Mouse (Mus musculus) hindbrain, embryonic 14.5 days (tissue): ENCODE measurements at regions not wholly inside any gene's neighbourhood (a gene's known extent, or its start where the extent isn't known, plus 50 kb on each side); places are given as distances from the start of the nearest gene placed in this dataset.

Experiments
- ATAC-seq: fragments of 200-750 bp; cut with Nextera tagmentation; 2 replicates; pipeline ENCODE4 v1.8.0; 2017; ENCODE audit warnings: moderate number of reproducible peaks, mild to moderate bottlenecking, moderate TSS enrichment, moderate library complexity; ENCODE audit not compliant: low FRiP score
- DNase-seq: peaks from one replicate; pipeline ENCODE4 v3.0.0-alpha.2; 2015; ENCODE audit warnings: low spot score
- H3K27ac ChIP-seq: fragments of 300-500 bp; sonication (generic); 2 replicates; pipeline ENCODE4 v1.5.1; 2014; ENCODE audit warnings: mild to moderate bottlenecking, moderate library complexity
- H3K27me3 ChIP-seq: fragments of 300-500 bp; sonication (generic); 2 replicates; pipeline ENCODE4 v1.6.1; 2014; ENCODE audit warnings: mild to moderate bottlenecking, low read length, mixed read lengths; ENCODE audit not compliant: control insufficient read depth, insufficient read depth
- H3K36me3 ChIP-seq: fragments of 300-500 bp; sonication (generic); replicated peaks from 2 replicates; pipeline ENCODE4 v1.6.1; 2014; ENCODE audit not compliant: control insufficient read depth, insufficient read depth
- H3K4me1 ChIP-seq: fragments of 300-500 bp; sonication (generic); replicated peaks from 2 replicates; pipeline ENCODE4 v1.6.1; 2014; ENCODE audit warnings: antibody characterized with exemption, low read length, mixed read lengths; ENCODE audit not compliant: control insufficient read depth, insufficient read depth
- H3K4me2 ChIP-seq: fragments of 300-500 bp; sonication (generic); replicated peaks from 2 replicates; pipeline ENCODE4 v1.6.1; 2014; ENCODE audit warnings: mild to moderate bottlenecking, moderate library complexity
- H3K4me3 ChIP-seq: fragments of 300-500 bp; sonication (generic); replicated peaks from 2 replicates; pipeline ENCODE4 v1.5.1; 2014; ENCODE audit warnings: mild to moderate bottlenecking, low read length
- H3K9ac ChIP-seq: fragments of 300-500 bp; sonication (generic); 2 replicates; pipeline ENCODE4 v1.6.1; 2014
- H3K9me3 ChIP-seq: fragments of 300-500 bp; sonication (generic); 2 replicates; pipeline ENCODE4 v1.6.1; 2016; ENCODE audit warnings: low read length; ENCODE audit not compliant: control insufficient read depth
- WGBS: fragments of 180-500 bp; shearing (Covaris S2); extraction: QIAGEN DNeasy Blood & Tissue Kit; methylation state at CpG from one replicate; pipeline ENCODE4 v1.1.7; 2014; 5-methylcytosine and 5-hydroxymethylcytosine counted together

GRCm38 (mm10) chr2:51240000-51240399, 91.1 kb upstream of the Rnd3 start:
- Histone ChIP-seq H3K4me3 (no peak overlapping the region), H3K9ac (no peak overlapping the region), H3K36me3 (no peaks in the 10 kb centered on the region), H3K4me1 (peaks cover 11% of the 10 kb centered on the region; the same call in 1 of the 2 replicates), H3K27me3 (no peaks in the 10 kb centered on the region), H3K9me3 (no peaks in the 10 kb centered on the region), H3K27ac (no peak overlapping the region), H3K4me2 (no peak overlapping the region)
- 93% methylated on average over 1 of the region's 1 CpGs for WGBS
- DNase-seq (no peak), ATAC-seq (no peak)

- DNase-seq (no peak), ATAC-seq (no peak)
- no peak overlapping the region for H3K4me3 ChIP-seq
- H3K9ac ChIP-seq = no peak overlapping the region
- WGBS = 69% methylated on average over 4 of the region's 4 CpGs
- no peaks in the 10 kb centered on the region for H3K27me3 ChIP-seq
- no peak overlapping the region for H3K4me2 ChIP-seq
- H3K9me3 ChIP-seq = no peaks in the 10 kb centered on the region
- no peak overlapping the region for H3K27ac ChIP-seq
- no peaks in the 10 kb centered on the region for H3K36me3 ChIP-seq
- peaks cover 11% of the 10 kb centered on the region; the same call in 1 of the 2 replicates for H3K4me1 ChIP-seq
Observed at GRCm38 (mm10) chr2:51238992-51239391, 90.1 kb upstream of the Rnd3 start.

GRCm38 (mm10) chr2:51238131-51238931, 89.4 kb upstream of the Rnd3 start:
- Histone ChIP-seq H3K9me3 (no peaks in the 10 kb centered on the region), H3K4me1 (peaks cover 11% of the 10 kb centered on the region; the same call in 1 of the 2 replicates), H3K4me2 (peak overlapping the region; percentile 35), H3K4me3 (no peak overlapping the region), H3K27ac (no peak overlapping the region), H3K36me3 (no peaks in the 10 kb centered on the region), H3K9ac (no peak overlapping the region), H3K27me3 (no peaks in the 10 kb centered on the region)
- ATAC-seq (no peak), DNase-seq (peak; percentile 39)
- WGBS = 14% methylated on average over 16 of the region's 16 CpGs

GRCm38 (mm10) chr2:51237451-51237850, 88.5 kb upstream of the Rnd3 start:
- Histone ChIP-seq H3K9me3 (no peaks in the 10 kb centered on the region), H3K9ac (no peak overlapping the region), H3K4me2 (no peak overlapping the region), H3K27ac (no peak overlapping the region), H3K4me1 (peaks cover 11% of the 10 kb centered on the region; the same call in 1 of the 2 replicates), H3K27me3 (no peaks in the 10 kb centered on the region), H3K4me3 (no peak overlapping the region), H3K36me3 (no peaks in the 10 kb centered on the region)
- 83% methylated on average over 10 of the region's 10 CpGs for WGBS
- DNase-seq = no peak
- no peak for ATAC-seq

DNA sequence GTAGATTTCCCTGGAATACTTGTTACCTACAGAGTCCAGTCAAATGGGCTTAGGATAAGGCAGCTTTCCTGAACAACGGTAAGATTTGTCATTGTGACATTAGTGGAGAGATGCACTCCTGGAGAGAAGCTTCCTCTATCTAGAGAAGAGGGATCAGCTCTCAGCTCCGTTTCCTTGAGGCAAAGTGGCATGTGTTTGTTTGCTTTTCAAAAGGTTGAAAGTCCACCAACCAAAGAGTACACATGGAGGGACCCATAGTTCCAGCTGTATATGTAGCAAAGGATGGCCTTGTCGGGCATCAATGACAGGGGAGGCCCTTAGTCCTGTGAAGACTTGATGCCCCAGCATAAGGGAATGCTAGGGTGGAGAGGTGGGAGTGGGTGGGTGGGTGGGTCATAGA, 87.9 kb upstream of the Rnd3 start:
- ATAC-seq = no peak
- Histone ChIP-seq H3K9ac (no peak overlapping the region), H3K4me2 (no peak overlapping the region), H3K4me3 (no peak overlapping the region), H3K9me3 (no peaks in the 10 kb centered on the region), H3K4me1 (peaks cover 11% of the 10 kb centered on the region; the same call in 1 of the 2 replicates), H3K27me3 (no peaks in the 10 kb centered on the region), H3K27ac (no peak overlapping the region), H3K36me3 (no peaks in the 10 kb centered on the region)
- WGBS = 78% methylated on average over 3 of the region's 3 CpGs
- no peak for DNase-seq

DNA sequence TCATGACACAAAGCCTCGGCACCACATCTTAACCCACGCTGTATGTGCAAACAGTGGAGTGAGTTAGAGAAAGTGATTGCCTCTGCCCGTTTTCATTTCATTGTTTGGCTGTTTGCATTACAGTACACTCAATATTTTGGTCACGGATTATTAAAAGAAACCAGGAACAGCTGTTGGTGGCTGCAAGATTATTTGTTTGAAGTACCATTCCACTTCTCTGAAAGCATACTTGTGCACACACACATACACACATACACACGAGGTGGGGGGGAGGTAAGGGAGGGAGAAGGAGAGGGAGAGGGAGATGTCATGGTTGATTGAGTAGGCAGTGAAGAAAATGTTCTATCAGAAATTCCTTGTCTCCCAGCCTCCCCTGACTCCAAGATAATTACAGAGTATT, 85.5 kb upstream of the Rnd3 start:
- no peak overlapping the region for H3K4me3 ChIP-seq
- no peak overlapping the region for H3K9ac ChIP-seq
- no peaks in the 10 kb centered on the region for H3K36me3 ChIP-seq
- ATAC-seq (no peak), DNase-seq (no peak)
- no peaks in the 10 kb centered on the region for H3K9me3 ChIP-seq
- H3K4me1 ChIP-seq = peaks cover 6% of the 10 kb centered on the region; the same call in 1 of the 2 replicates
- H3K27me3 ChIP-seq = no peaks in the 10 kb centered on the region
- no peak overlapping the region for H3K4me2 ChIP-seq
- no peak overlapping the region for H3K27ac ChIP-seq
- WGBS = 66% methylated on average over 5 of the region's 5 CpGs

DNA sequence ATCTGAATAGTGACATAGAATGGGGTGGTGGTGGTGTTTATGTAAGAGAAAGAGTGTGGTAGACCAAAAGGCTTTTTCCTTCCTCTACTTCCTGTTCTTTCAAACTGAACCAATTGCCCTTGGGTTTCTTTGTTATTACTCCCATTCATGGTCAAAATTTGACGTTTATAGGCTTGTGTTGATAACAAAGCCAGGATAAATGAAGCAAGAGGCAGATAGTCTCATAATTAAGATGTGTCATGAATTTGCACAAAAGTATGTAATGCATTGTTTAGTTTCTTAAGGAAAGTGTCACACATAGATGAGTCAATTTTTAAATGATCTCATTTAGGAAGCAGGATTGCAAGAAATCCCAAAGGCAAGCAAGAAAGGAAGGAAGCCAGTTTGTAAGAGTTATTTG, 73.9 kb upstream of the Rnd3 start:
- H3K27ac ChIP-seq = no peak overlapping the region
- no peaks in the 10 kb centered on the region for H3K36me3 ChIP-seq
- H3K4me1 ChIP-seq = no peaks in the 10 kb centered on the region
- no peak overlapping the region for H3K9ac ChIP-seq
- no peaks in the 10 kb centered on the region for H3K9me3 ChIP-seq
- no peak for DNase-seq
- ATAC-seq = no peak
- 21% methylated on average over 1 of the region's 1 CpGs for WGBS
- no peak overlapping the region for H3K4me2 ChIP-seq
- H3K27me3 ChIP-seq = no peaks in the 10 kb centered on the region
- no peak overlapping the region for H3K4me3 ChIP-seq

GRCm38 (mm10) chr2:51219714-51220113, 70.8 kb upstream of the Rnd3 start:
- DNase-seq = no peak
- Histone ChIP-seq H3K9ac (no peak overlapping the region), H3K36me3 (no peaks in the 10 kb centered on the region), H3K27ac (no peak overlapping the region), H3K27me3 (no peaks in the 10 kb centered on the region), H3K9me3 (no peaks in the 10 kb centered on the region), H3K4me2 (no peak overlapping the region), H3K4me1 (no peaks in the 10 kb centered on the region), H3K4me3 (no peak overlapping the region)
- WGBS = 72% methylated on average over 6 of the region's 6 CpGs
- ATAC-seq = no peak

- ATAC-seq (no peak), DNase-seq (no peak)
- no peaks in the 10 kb centered on the region for H3K36me3 ChIP-seq
- H3K4me3 ChIP-seq = no peak overlapping the region
- no peaks in the 10 kb centered on the region for H3K4me1 ChIP-seq
- H3K4me2 ChIP-seq = no peak overlapping the region
- WGBS = 81% methylated on average over 7 of the region's 7 CpGs
- H3K9ac ChIP-seq = no peak overlapping the region
- H3K27ac ChIP-seq = no peak overlapping the region
- H3K9me3 ChIP-seq = no peaks in the 10 kb centered on the region
- no peaks in the 10 kb centered on the region for H3K27me3 ChIP-seq
Observed at GRCm38 (mm10) chr2:51207150-51208022, 58.5 kb upstream of the Rnd3 start.
